Mouse (Mus musculus) heart, embryonic 11.5 days (tissue): ENCODE results near the gene Gtse1. TPM values are rescaled to one million over a fixed set of nuclear protein-coding genes. Genes with fewer than 3 reads are reported as not detected.

Experiments
- ATAC-seq: fragments of 200-750 bp; cut with Nextera tagmentation; replicated peaks from 2 replicates; pipeline ENCODE4 v1.8.0; 2017; ENCODE audit warnings: moderate library complexity; ENCODE audit not compliant: insufficient number of reproducible peaks, low FRiP score, low TSS enrichment
- H3K27ac ChIP-seq: fragments of 300-500 bp; sonication (generic); 2 replicates; pipeline ENCODE4 v1.5.1; 2014; ENCODE audit warnings: mild to moderate bottlenecking, low read depth, low read length
- H3K27me3 ChIP-seq: fragments of 300-500 bp; sonication (generic); 2 replicates; pipeline ENCODE4 v1.6.1; 2014; ENCODE audit warnings: mild to moderate bottlenecking, low read length, mixed read lengths; ENCODE audit not compliant: control insufficient read depth, insufficient read depth
- H3K36me3 ChIP-seq: fragments of 300-500 bp; sonication (generic); 2 replicates; pipeline ENCODE4 v1.6.1; 2014; ENCODE audit warnings: mild to moderate bottlenecking, low read length, moderate library complexity, mixed read lengths; ENCODE audit not compliant: control insufficient read depth, insufficient read depth
- H3K4me1 ChIP-seq: fragments of 300-500 bp; sonication (generic); 2 replicates; pipeline ENCODE4 v1.6.1; 2014; ENCODE audit warnings: low read length; ENCODE audit not compliant: control insufficient read depth, insufficient read depth
- H3K4me2 ChIP-seq: fragments of 300-500 bp; sonication (generic); 2 replicates; pipeline ENCODE4 v1.6.1; 2014; ENCODE audit warnings: mild to moderate bottlenecking, moderate library complexity
- H3K4me3 ChIP-seq: fragments of 300-500 bp; sonication (generic); 2 replicates; pipeline ENCODE4 v1.5.1; 2014; ENCODE audit warnings: low read depth, low read length
- H3K9ac ChIP-seq: fragments of 300-500 bp; sonication (generic); 2 replicates; pipeline ENCODE4 v1.6.1; 2014; ENCODE audit warnings: mild to moderate bottlenecking, low read depth, low read length, moderate library complexity
- H3K9me3 ChIP-seq: fragments of 300-500 bp; sonication (generic); replicated peaks from 2 replicates; pipeline ENCODE4 v1.6.1; 2016; ENCODE audit warnings: low read length; ENCODE audit not compliant: control insufficient read depth
- WGBS: fragments of 180-500 bp; shearing (Covaris S2); extraction: QIAGEN DNeasy Blood & Tissue Kit; methylation state at CpG from one replicate; pipeline ENCODE4 v1.1.7; 2014; ENCODE audit not compliant: insufficient replicate concordance; 5-methylcytosine and 5-hydroxymethylcytosine counted together
- polyA plus RNA-seq: library from polyadenylated mRNA; unstranded; fragments of >200 nt; fragmentation: Nextera tagmentation; extraction: Ambion mirVana; gene quantifications from 2 replicates; pipeline ENCODE4 v1.2.1, GENCODE M21; 2014

The Gtse1 gene
- polyA plus RNA-seq, 1 experiment from 2014 or later, result 24.4 TPM

GRCm38 (mm10) chr15:85889235-85889634 is 29.7 kb downstream of the Gtse1 start:
- Histone ChIP-seq H3K4me3 (no peak overlapping the region), H3K27me3 (no peaks in the 10 kb centered on the region), H3K36me3 (peaks cover 15% of the 10 kb centered on the region), H3K4me2 (no peak overlapping the region), H3K9ac (no peak overlapping the region), H3K27ac (no peak overlapping the region), H3K4me1 (no peaks in the 10 kb centered on the region), H3K9me3 (no peaks in the 10 kb centered on the region)
- ATAC-seq, result no peak
- 72% methylated on average over 4 of the region's 4 CpGs for WGBS

DNA sequence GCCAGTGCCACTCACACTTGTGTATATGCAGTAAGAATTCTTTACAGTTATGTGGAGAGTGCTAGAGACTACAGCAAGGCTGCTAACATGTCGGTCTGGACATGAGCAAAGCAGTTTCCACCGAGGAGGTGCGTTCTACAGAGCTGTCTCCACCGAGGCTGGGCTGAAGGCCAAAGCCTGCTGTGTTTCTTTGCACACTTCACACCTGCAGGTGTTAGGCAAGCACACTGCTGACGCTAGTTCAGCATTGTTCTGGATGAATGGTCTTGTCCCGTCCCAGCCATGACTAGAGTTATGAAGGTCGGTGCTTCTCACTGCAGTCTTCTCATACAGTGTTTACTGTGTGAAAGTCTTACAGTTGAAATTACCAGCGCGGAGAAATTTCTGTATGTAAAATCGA is 32.4 kb downstream of the Gtse1 start:
- Histone ChIP-seq H3K9me3 (no peaks in the 10 kb centered on the region), H3K9ac (no peak overlapping the region), H3K27me3 (no peaks in the 10 kb centered on the region), H3K36me3 (peaks cover 18% of the 10 kb centered on the region), H3K27ac (no peak overlapping the region), H3K4me1 (no peaks in the 10 kb centered on the region), H3K4me3 (no peak overlapping the region), H3K4me2 (no peak overlapping the region)
- 80% methylated on average over 10 of the region's 10 CpGs for WGBS
- no peak for ATAC-seq

DNA sequence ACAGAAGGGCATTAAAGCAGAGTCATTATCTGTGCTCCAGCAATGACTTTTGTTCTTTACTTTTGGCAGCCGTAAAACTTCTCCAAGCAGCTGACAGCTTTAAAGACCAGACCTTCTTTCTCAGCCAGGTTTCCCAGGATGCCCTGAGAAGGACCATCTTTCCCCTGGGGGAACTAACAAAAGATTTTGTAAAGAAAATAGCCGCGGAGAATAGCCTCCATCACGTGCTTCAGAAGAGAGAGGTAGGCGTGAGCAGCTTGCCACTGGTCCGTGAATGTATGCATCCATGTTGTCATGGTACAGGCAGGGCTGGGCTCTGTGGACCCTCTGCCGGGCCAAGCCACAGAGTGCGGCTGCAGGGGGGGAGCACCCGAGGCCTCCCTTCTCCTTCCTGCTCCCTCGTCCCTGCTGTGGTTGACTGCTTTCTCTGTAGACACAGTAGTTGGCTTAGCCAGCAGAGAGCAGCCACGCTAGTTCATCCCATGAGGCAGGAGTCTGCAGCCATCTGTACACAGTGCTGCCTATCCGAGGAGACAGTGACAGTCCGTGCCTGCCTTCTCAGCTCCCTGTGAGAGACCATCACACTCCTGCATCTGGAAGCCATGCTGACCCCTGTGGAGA is 33.1 kb downstream of the Gtse1 start:
- H3K4me2 ChIP-seq, result no peak overlapping the region
- H3K9me3 ChIP-seq, result no peaks in the 10 kb centered on the region
- no peak overlapping the region for H3K27ac ChIP-seq
- peaks cover 18% of the 10 kb centered on the region for H3K36me3 ChIP-seq
- no peaks in the 10 kb centered on the region for H3K27me3 ChIP-seq
- WGBS, result 85% methylated on average over 13 of the region's 13 CpGs
- ATAC-seq, result no peak
- H3K4me3 ChIP-seq, result no peak overlapping the region
- no peaks in the 10 kb centered on the region for H3K4me1 ChIP-seq
- H3K9ac ChIP-seq, result no peak overlapping the region

GRCm38 (mm10) chr15:85893871-85894270 is 34.3 kb downstream of the Gtse1 start:
- no peaks in the 10 kb centered on the region for H3K4me1 ChIP-seq
- H3K9me3 ChIP-seq, result no peaks in the 10 kb centered on the region
- H3K27me3 ChIP-seq, result no peaks in the 10 kb centered on the region
- 83% methylated on average over 7 of the region's 7 CpGs for WGBS
- no peak overlapping the region for H3K9ac ChIP-seq
- H3K27ac ChIP-seq, result no peak overlapping the region
- peaks cover 18% of the 10 kb centered on the region for H3K36me3 ChIP-seq
- H3K4me2 ChIP-seq, result no peak overlapping the region
- no peak for ATAC-seq
- H3K4me3 ChIP-seq, result no peak overlapping the region

- Histone ChIP-seq H3K4me2 (no peak overlapping the region), H3K9ac (no peak overlapping the region), H3K4me1 (no peaks in the 10 kb centered on the region), H3K36me3 (peaks cover 18% of the 10 kb centered on the region), H3K27me3 (no peaks in the 10 kb centered on the region), H3K27ac (no peak overlapping the region), H3K4me3 (no peak overlapping the region), H3K9me3 (no peaks in the 10 kb centered on the region)
- ATAC-seq, result no peak
- WGBS, result 25% methylated on average over 8 of the region's 8 CpGs
Observed at GRCm38 (mm10) chr15:85896284-85896683, 36.7 kb downstream of the Gtse1 start.

GRCm38 (mm10) chr15:85897113-85897512 is 37.6 kb downstream of the Gtse1 start:
- 84% methylated on average over 10 of the region's 10 CpGs for WGBS
- peaks cover 18% of the 10 kb centered on the region for H3K36me3 ChIP-seq

GRCm38 (mm10) chr15:85899396-85899795 is 39.9 kb downstream of the Gtse1 start:
- H3K27ac ChIP-seq, result no peak overlapping the region
- peaks cover 8% of the 10 kb centered on the region; the same call in 1 of the 2 replicates for H3K36me3 ChIP-seq
- whole genome bisulfite sequencing, result 78% methylated on average over 6 of the region's 6 CpGs
- H3K4me3 ChIP-seq, result no peak overlapping the region
- no peak overlapping the region for H3K4me2 ChIP-seq
- no peaks in the 10 kb centered on the region for H3K9me3 ChIP-seq
- H3K27me3 ChIP-seq, result peaks cover 4% of the 10 kb centered on the region
- H3K9ac ChIP-seq, result no peak overlapping the region
- ATAC-seq, result no peak
- H3K4me1 ChIP-seq, result peaks cover 2% of the 10 kb centered on the region; the same call in 1 of the 2 replicates

More at GRCm38 (mm10) chr15:85897113-85897512, 37.6 kb downstream of the Gtse1 start:
- Histone ChIP-seq H3K9ac (no peak overlapping the region), H3K4me1 (no peaks in the 10 kb centered on the region), H3K27me3 (no peaks in the 10 kb centered on the region; the same call in 1 of the 2 replicates), H3K27ac (no peak overlapping the region), H3K4me2 (no peak overlapping the region), H3K9me3 (no peaks in the 10 kb centered on the region), H3K4me3 (no peak overlapping the region)
- ATAC-seq, result no peak

DNA sequence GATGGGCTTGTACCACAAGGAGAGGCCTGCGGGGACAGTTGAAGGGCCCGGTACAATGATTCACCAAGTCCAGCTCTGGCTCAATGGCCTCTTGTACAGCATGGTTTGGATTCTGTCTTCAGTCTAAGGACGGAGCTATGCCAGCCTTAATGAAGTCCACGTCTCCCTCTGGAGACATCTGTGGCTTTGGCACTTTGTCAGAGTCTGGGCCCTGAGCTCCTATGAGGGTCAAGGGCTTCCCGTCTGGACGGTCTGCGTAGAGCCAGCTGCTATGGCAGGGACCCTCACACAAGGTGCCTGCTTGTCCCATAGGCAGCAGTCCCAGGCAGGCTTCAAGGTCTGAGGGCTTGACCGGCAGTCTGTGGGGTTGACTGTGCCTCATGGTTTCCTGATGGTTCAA is 40.8 kb downstream of the Gtse1 start:
- Histone ChIP-seq H3K9ac (no peak overlapping the region), H3K36me3 (0 out of 2 replicates have a peak, but pooled peaks cover under 1% of the 10 kb centered on the region), H3K4me1 (peaks cover 2% of the 10 kb centered on the region; the same call in 1 of the 2 replicates), H3K4me2 (no peak overlapping the region), H3K27me3 (peaks cover 4% of the 10 kb centered on the region), H3K27ac (no peak overlapping the region), H3K4me3 (no peak overlapping the region), H3K9me3 (no peaks in the 10 kb centered on the region)
- no peak for ATAC-seq
- WGBS, result 86% methylated on average over 8 of the region's 8 CpGs

DNA sequence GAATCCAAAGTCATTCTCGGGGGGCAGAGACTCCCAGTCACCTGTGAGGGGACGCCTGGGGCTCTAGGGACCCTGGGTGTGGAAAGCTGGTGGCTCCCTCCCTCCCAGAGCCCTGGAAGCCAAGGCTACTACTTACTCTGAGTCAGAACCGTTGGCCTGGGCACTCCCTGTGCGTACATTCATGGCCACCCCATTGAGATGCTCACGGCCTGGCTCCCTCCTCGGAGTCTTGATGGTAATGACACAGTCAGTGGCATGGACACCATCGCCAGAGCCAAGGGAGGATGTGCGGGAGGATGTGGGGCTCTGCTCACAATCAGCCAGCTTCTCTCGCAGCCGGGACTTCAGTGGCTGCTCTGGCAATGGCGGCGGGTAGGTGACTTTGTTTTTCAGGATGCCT is 41.3 kb downstream of the Gtse1 start:
- ATAC-seq, result no peak
- 73% methylated on average over 12 of the region's 12 CpGs for WGBS
- Histone ChIP-seq H3K4me2 (no peak overlapping the region), H3K9me3 (no peaks in the 10 kb centered on the region), H3K9ac (no peak overlapping the region), H3K36me3 (no peaks in the 10 kb centered on the region), H3K27me3 (peaks cover 4% of the 10 kb centered on the region), H3K4me3 (no peak overlapping the region), H3K27ac (no peak overlapping the region), H3K4me1 (peaks cover 2% of the 10 kb centered on the region; the same call in 1 of the 2 replicates)
